Mouse (Mus musculus): Measurements from ENCODE around the gene Hnrnpa0. TPM values are rescaled to one million over a fixed set of nuclear protein-coding genes. Genes with fewer than 3 reads are reported as not detected.

Gene Hnrnpa0
- polyA plus RNA-seq, 1 experiment from 2014 or later = 53.7 TPM

DNA sequence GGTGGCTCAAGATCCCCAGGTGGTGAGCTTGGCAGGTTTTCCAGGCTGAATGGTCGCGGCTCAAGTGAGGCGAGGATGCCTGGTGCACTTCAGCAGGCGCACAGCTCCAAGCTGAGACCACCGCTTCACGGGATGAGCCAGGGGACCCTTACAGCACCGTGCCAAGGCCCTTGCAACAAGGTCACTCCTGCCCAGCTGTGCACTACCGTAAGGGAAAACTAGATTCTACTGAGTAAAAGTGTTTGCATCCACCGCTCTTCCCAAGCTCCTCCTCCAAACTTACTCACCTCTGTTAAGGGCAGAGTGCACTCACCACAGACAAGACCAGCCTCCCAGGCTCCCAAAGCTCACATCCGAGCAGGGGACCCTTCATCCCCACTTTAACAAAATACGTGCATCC lies 44.8 kb downstream of the Hnrnpa0 start:
- Histone ChIP-seq H3K27me3 (no peaks in the 10 kb centered on the region), H3K4me1 (replicated peaks) (no peaks in the 10 kb centered on the region), H3K9ac (no peak overlapping the region), H3K4me3 (no peak overlapping the region), H3K27ac (replicated peaks) (no peak overlapping the region), H3K4me2 (no peak overlapping the region), H3K9me3 (no peaks in the 10 kb centered on the region), H3K36me3 (peaks cover 17% of the 10 kb centered on the region; the same call in 1 of the 2 replicates)
- ATAC-seq (ENCODE audit: low read depth) = no peak
- WGBS = 86% methylated on average over 11 of the region's 11 CpGs

- no peak for ATAC-seq (ENCODE audit: low read depth)
- Histone ChIP-seq H3K27me3 (no peaks in the 10 kb centered on the region), H3K9me3 (no peaks in the 10 kb centered on the region), H3K4me2 (no peak overlapping the region), H3K27ac (replicated peaks) (no peak overlapping the region), H3K4me3 (no peak overlapping the region), H3K4me1 (replicated peaks) (no peaks in the 10 kb centered on the region), H3K9ac (no peak overlapping the region), H3K36me3 (peaks cover 17% of the 10 kb centered on the region; the same call in 1 of the 2 replicates)
- WGBS = 85% methylated on average over 5 of the region's 5 CpGs
Measured at GRCm38 (mm10) chr13:58083048-58083447, 45.3 kb downstream of the Hnrnpa0 start.

DNA sequence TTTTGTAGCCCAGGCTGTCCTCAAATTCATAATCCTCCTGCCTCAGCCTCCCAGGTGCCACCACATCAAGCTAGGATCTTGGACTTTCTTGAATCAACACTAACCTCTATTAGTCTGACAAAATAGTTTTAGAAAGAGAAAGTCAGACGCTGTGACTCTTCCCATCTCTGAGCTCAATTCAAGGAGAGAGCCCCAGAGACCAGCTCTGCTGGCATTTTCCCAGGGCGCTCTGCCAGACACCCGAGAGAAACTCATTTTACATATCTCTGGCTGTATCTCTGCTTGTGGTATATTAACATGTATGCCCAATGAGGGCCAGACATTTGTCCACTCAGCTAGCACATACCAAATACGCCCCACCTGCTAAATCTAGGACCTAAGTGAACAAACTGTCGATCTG lies 50.0 kb downstream of the Hnrnpa0 start:
- no peaks in the 10 kb centered on the region for H3K4me1 ChIP-seq (replicated peaks)
- H3K9ac ChIP-seq = no peak overlapping the region
- H3K4me3 ChIP-seq = no peak overlapping the region
- no peak overlapping the region for H3K27ac ChIP-seq (replicated peaks)
- ATAC-seq (ENCODE audit: low read depth) = no peak
- H3K9me3 ChIP-seq = no peaks in the 10 kb centered on the region
- 82% methylated on average over 5 of the region's 5 CpGs for WGBS
- H3K4me2 ChIP-seq = no peak overlapping the region
- no peaks in the 10 kb centered on the region for H3K27me3 ChIP-seq
- peaks cover 4% of the 10 kb centered on the region; the same call in 1 of the 2 replicates for H3K36me3 ChIP-seq

Other genes starting within 250 kb of the Hnrnpa0 start
- 90.2 and 95.5 TPM in 2 replicates for gene Spock1, start 220.2 kb downstream of the Hnrnpa0 start, polyA plus RNA-seq (2015; fragmentation: Nextera tagmentation; extraction: Ambion mirVana)
- 11.5 and 12.3 TPM in 2 replicates for gene Klhl3, start 15.0 kb downstream of the Hnrnpa0 start, polyA plus RNA-seq (2015; fragmentation: Nextera tagmentation; extraction: Ambion mirVana)
- 76.8 and 80.8 TPM in 2 replicates for gene Idnk, start 29.1 kb upstream of the Hnrnpa0 start, polyA plus RNA-seq (2015; fragmentation: Nextera tagmentation; extraction: Ambion mirVana)
- gene Ubqln1, start 87.1 kb upstream of the Hnrnpa0 start, polyA plus RNA-seq (2015; fragmentation: Nextera tagmentation; extraction: Ambion mirVana) = 142 and 154 TPM in 2 replicates
- 29.5 and 29.7 TPM in 2 replicates for gene Gkap1, start 147.1 kb upstream of the Hnrnpa0 start, polyA plus RNA-seq (2015; fragmentation: Nextera tagmentation; extraction: Ambion mirVana)
- gene Kif27, start 230.6 kb upstream of the Hnrnpa0 start, polyA plus RNA-seq (2015; fragmentation: Nextera tagmentation; extraction: Ambion mirVana) = 1.2 and 1.3 TPM in 2 replicates